Mouse (Mus musculus) kidney, postnatal 14 days (tissue): Measurements from ENCODE around the gene Ikzf1.

ENCODE experiments used
- DNase-seq: peaks from one replicate; pipeline ENCODE4 v3.0.0; 2022; ENCODE audit warnings: mixed read lengths

Gene Ikzf1

DNA sequence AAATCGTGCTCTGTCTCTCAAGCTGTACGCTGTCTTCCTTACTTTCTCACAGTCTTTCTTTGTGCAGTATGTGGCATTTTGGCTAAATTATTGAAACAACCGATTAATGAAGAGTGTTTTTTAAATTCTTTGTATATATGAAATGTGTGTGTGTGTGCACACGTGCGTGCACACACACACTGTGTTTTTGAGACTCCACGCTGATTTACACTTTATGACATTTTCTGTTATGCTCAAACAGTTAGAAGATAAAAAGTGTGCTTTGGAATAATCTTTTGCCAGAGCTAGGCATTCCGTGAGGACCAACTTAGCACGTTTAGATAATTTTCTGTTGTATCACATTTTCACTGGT is 6.0 kb downstream of the Ikzf1 start:
- no peak for DNase-seq

DNA sequence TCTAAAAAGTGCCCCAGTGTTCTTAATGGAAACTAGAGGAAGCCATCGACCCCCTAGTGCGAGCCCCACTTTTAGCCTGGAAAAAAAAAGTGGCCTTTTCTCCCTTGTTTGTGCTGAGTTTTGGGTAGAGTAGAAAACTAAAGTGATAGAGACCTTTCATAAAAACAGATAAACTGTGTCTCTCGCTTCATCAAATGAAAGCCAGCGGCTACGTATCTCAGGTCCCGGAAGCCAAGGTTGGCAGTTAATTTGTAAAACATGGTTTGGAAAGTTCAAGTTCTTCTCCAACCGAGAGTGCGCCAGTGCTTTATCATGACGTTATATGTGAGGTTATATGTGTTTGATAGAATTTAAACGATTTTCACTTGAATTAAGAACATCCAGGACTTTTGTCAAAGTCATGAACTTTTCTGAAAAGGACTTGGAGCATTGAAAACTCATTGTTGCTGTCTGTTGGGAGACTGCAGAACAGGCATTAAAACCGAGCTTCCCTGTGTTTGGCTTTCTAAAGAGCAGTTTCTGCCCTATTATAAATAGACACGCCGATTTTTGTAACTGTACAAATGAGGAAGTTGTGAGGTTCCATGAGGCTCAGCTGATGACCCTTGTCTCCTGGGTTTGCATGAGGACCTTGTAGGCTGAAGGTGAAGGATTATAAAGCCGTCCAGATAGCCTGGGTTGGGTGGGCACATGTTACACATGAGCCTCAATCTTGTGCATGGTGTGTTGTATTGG is 6.7 kb downstream of the Ikzf1 start:
- no peak for DNase-seq

DNA sequence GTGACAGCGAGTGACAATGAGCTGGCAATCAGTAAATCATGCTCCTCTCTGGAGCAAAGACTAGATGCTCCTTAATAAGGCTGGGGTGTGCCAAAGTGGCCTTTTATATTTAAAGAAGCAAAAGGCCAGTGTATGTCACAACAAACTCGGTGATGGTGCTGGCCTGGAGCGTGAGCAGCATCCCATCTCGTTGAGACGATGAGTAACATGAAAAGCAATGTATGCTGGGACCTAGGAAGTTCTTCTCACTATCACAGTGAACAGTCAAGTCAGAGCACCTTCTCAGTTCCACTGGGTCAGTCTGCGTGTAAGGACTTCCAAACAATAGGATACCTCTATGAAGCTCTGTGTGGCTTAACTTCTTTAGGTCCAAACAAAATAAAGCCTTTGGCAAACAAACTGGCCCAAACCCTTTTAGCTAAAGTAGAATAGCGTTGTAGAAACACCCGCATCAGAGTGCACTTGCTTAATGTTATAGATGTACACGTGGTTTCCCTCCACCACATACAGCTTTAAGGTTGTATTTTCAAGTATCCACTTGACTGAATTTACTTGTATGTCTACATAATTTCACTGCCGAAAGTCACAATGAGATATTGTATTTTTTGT is 7.9 kb downstream of the Ikzf1 start:
- no peak for DNase-seq

DNA sequence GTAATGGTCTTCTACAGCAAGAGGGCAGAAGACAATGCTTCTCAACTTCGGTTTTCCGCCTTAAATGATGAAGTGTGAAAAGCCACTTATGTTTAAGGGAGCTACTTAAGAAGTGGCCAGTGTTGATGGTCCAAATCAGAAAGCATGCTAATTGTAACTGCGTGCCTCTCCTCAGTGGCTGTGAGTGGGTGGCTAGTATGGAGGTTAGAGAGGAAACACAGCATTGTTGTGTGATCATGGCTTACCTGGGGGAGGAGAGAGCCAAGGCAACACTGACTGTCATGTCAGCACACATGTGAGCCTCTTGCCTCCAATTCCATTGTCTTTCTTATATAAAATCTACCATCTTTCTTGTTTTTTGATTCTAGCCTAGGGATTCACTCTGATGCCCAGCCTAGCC is 8.6 kb downstream of the Ikzf1 start:
- DNase-seq: no peak

DNA sequence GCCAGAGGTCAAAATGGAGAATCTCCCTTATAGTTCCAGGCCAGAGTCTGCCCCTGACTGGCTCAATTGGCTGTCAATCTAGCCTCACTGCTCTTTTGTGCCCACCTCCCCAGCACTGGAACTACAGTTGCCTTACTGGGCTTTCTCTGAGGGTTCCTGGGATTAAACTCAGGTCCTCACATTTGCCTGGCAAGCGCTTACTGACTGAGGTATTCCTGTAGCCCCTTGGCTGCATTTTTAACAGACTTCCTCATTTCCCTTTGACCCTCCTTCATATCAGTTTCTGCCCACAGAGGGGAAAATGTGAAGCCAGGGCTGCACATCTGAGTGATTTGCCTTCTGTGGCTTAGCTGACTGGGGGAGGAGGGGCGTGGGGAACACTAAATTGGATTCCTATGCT is 9.3 kb downstream of the Ikzf1 start:
- DNase-seq: no peak

DNA sequence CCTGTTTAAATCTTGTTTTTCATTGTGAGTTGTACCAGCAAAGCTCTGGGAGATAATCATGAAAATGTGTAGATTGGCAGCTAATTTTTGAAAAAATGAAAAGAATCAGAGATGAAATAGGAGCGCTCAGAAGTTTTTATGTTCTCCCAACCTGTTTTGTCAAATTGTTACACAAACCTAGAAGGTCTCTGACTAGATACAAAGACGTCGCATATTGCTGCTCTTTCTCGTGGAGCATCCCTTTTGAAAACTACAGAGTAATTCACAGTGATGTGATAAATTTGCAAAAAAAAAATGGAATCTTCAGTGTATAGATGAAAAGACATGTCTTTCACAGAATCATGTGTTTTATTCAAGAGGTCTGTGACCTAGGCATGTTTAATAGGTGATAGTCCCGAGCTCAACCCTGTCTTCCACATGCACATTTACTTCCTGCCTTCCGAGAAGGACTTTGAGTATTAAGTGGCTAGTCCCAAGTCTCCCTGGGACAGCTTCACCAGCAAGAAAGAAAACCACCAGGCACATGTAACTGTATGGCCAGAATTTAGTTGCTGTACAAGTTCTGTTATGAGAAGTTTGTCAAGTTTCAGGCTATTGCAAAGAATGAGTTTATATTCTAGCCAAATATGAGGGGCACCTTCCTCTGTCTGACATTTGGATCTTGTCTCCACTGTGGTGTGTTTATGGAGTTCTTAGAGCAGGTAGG is 9.8 kb downstream of the Ikzf1 start:
- DNase-seq: no peak

DNA sequence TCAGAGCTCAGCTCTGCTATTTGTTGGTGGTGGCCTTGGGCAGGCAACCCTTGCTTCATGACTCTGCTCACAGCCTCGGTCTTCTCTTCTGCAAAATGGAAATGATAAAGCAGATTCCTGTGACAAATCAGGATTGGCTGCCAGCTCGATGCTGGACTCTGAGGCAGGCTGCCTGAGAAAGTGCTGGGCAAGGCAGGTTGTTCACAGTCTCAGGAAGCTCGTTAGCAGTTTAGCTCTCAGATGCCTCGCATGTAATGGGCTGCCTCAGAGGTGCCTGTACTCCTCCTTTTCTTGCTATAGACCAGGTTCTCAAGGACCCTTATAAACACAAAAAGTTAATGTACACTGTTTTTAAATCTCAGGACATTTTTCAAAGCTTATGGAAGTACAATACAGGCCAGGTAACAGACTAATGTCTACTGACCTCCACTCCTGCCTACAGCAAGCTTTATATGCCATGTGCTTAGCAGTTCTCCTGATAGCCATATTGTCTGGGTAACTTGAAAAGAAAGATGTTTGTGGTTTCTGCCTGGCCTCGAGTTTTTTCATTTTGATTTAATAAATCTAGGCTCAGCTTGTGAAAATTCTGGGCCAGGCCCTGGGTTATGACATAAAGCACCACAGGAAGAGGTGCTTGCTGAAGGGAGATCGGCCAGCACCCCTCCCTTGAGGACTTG is 10.5 kb downstream of the Ikzf1 start:
- no peak for DNase-seq

DNA sequence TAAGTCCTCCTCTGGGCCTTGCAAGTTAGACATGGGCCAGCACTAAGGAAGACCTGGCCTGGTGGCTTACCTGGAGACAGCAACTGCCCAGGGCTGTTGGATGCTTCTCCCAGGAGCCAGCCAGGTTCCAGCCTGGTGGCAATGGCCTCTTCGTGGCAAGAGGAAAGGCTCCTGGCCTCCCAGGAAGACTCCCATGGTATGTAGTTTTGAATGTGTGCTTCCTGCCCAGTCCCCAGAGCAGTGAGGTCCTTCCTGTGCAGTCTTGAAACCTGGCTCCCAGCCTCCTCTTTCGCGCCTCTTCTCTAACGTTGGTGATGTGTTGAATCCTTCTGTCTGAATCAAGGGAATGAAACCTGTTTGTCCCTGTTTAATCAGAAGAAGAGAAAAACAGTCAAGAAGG is 11.1 kb downstream of the Ikzf1 start:
- no peak for DNase-seq

DNA sequence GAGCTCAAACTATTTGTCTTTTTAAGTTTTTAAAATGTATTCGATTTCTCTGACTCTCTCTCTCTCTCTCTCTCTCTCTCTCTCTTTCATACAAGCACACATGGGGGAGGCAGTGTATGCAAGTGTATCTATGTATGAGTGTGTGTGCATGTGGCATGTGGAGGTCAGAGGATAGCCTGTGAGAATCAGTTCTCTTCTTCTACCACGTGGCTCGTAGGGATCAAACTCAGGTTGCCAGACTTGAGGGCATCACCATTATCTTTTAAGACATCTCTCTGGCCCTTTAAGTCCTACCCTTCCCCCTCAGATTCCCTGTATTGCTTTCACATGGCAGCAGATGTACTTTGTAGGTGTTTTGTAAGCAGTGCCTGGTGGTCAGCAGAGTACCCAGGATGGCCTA is 12.0 kb downstream of the Ikzf1 start:
- DNase-seq: no peak

DNA sequence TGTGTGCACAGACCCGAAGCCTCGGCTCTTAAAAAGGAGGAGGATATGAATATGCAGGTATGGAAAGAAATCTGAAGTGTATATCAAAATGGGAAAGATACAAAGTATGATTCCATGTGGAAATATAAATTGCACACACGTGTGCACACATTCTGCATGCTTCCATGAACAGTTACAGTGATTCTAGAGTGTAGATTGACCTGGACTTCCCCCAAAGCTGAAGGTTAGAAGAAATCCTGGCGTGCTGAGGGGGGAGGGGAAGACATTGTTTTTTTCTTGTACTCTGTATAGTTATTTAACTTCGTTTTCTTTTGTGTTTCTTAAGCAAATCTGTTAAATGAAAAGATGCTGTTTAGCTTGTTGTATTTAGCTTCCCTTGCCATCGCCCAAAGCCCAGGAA is 16.6 kb downstream of the Ikzf1 start:
- DNase-seq: no peak

DNA sequence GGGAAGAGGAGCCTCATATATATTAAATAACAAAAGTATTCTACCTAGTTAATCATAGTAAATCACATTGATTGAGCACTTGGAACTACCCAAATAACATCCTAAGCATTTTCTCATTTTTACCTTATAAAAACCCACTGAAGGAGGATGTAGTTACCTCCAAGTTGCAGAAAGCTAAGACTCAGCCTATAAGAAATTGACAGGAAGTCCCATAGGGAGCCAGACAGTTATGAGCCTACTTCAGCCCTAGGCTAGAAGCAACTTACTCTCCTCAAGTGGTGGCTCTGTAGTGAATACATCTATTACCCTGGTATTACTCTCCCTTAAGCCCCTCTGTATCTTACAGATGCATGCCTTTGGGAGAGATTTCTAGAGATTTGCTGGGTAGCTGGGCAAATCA is 19.0 kb downstream of the Ikzf1 start:
- DNase-seq: no peak

DNA sequence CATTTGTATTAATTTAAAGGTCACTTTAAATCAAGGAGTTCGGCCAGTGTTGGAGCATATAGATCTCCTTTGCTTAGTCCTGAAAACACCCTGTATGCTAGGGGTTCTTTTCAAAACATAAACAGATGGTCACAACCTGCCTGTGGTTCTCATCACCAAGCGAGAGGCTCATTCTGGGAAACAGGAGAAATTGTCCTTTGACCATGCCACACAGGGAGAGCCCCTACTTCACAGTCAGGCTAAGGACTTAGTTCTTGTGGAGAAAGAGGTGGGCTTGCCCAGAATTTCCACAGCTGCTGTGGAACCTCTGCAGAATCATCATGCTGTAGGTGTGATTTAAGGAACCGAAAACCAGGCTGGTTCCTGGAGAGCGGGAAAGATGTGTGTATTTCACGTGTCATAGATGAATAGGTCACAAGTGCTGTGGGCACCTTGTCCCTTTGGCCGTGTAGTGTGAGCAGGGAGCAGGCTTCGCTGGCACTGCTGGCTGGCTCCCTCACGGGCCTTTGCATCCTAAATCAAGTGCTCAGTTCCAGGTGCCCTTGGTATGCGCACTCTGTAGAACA is 23.4 kb downstream of the Ikzf1 start:
- DNase-seq: no peak

DNA sequence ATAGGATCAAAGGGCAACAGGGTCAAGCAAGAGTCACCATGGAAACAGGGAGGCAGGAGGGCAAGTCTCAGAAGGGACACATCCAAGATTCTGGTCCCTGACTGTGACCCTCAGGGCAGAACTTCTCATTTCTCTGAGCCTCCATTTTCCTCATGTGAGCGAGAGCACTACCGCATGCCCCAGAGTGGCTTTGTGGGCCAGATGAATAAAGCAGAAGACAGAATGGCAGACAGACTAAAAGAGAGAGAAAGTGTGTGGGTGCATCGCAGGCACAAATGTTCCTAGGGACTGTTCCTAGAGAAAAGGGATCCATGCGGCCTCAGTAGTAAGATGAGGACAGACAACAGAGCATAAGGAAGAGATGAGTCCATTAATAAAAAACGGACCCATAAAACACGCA is 24.5 kb downstream of the Ikzf1 start:
- DNase-seq: no peak

DNA sequence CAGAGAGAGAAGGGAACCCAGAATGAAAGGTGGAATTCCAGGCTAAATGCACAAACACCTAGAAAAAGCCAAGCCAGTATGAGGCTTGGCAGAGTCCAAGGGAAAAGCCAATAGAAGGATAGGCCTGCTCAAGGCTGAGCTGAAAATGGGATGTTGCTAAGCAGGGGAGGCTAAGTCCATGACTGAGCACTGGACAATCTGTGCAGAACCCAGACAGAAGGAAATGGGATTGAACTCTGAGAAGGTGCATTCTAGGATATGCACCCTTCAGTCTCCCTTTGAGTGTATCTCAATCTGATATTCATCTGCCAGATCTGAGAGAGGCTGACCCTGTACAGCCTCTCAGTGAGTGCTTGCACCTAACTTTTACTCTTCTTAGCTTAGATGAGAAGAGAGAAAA is 25.9 kb downstream of the Ikzf1 start:
- no peak for DNase-seq

DNA sequence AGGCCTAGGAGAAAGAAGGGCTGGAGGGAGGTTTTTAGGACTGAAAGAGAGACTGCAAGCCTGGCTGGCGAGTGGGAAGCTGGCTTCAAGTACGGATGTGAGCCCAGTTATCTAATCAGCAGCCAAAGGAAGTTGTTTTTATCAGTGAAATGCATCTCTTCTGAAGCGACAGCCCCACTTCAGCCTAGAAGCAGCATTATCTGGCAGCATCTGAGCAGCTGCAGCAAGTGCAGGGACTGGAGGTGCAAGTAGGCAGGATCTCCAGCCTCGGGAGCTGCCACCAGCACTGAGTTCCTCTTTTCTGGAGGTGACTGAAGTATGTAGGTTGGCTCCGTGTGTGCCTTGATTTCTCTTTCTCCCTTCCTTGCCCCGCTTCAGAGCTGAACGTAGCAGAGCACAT is 26.9 kb downstream of the Ikzf1 start:
- no peak for DNase-seq

DNA sequence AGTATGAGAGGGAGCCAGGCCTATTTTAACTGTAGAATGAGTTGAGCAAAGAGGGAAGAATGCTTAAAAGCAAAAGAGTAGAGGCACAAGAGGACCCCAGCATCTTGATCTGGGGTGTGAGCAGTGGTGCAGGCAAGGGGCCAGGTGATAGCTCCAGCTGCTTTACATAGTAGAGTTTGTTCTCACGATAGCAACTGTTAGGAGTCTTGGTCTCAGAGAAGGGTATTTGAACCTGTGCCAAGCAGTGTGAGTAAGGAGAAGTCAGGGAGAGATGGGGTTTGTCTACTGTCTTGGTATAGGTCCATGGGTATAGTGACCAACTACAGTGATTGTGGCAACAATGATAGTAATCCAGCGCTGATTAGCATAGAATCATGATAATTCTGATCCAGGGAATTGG is 29.9 kb downstream of the Ikzf1 start:
- DNase-seq: no peak

DNA sequence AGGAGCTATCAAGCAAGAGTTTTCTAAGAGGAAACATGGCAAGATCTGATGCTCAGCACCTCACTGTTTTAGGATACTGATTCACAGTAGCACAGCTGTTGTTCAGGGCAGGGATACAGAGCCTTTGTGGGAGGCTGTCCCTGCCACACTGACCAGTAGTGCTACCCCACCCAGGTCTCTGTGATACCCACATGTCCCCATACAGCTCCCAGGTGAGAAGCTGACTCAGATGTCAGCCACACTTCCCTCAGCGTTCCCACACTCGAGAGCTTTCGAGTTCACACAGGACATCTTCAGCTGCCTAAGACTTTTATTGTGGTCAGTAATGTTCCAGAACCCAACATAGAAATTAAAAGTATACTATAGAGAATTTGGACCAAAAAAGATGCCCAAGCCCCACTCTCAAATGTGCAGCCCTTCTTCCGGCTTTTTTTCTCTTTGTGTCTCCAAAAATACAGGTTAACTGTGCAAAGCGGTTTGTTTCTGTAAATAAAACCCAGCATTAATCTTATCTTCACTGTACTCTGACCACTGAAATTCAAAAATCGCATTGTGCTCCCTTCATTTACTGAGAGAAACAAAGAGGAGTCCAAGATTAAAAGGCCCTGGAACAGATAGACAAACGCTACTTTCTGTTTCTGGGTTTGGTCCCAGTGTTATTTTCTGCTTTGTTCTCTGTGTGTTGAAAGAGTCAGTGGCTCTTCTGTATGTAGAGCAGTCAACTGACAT is 31.3 kb downstream of the Ikzf1 start:
- no peak for DNase-seq

DNA sequence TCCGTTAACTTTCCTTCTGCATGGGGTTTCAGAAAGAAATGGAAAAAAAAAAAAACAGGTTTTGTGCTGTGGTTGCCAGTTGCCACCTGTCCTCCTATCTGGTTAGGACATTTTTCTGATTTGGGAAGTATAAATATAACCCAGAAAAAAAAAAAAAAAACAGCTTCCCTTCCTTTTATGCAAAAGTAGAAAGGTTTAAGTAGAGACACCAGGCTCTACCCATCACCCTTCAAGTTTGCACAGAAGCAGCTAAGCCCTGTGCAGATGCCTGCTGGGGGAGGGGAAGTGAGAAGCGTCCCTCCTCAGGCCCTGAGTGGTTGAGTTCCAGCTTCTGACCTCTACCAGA is 31.9 kb downstream of the Ikzf1 start:
- DNase-seq: no peak

DNA sequence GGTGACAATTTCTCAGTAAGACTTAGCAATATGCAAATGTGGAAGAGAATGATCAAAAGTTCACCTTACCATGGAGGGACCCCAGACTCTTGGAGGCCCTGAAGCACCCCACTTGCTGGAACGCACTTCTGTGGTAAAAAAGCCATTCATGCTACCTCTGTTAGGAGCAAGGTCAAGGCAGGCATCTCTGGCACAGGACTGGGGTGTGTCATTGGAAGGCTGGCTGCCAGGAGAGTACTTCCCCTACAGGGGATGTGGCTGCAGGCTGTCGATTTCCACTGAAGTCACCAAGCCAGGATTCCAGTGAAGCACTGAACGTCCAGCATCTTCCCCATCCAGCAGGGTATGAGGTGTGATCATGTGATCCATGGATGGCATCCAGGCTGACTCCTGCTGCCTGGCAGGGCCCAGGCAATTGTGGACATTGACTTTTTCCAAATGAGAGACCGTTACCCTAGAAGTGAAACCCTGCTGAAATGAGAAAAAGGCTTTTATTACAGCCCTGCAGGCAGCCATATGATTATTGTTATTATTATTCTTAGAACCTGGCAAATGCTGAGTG is 32.9 kb downstream of the Ikzf1 start:
- no peak for DNase-seq

DNA sequence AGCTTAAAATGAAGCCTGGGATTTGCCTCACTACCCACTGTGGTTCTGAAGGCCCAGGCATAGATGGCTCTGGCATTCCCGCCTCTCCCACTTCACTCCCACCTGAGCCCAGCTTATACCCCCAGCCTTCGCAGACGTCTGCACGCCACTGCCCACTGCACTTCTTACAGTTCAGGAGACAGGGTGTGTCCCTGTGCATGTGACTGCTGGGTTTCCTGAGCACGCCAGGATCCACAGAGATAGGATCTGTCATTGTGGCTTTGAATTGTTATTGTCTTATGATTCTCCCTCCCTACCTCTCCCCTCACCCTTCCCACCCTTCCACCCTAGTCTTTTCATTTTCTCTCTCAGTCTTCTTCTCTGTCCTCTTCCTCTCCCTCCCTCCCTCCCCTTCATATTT is 34.9 kb downstream of the Ikzf1 start:
- DNase-seq: no peak

DNA sequence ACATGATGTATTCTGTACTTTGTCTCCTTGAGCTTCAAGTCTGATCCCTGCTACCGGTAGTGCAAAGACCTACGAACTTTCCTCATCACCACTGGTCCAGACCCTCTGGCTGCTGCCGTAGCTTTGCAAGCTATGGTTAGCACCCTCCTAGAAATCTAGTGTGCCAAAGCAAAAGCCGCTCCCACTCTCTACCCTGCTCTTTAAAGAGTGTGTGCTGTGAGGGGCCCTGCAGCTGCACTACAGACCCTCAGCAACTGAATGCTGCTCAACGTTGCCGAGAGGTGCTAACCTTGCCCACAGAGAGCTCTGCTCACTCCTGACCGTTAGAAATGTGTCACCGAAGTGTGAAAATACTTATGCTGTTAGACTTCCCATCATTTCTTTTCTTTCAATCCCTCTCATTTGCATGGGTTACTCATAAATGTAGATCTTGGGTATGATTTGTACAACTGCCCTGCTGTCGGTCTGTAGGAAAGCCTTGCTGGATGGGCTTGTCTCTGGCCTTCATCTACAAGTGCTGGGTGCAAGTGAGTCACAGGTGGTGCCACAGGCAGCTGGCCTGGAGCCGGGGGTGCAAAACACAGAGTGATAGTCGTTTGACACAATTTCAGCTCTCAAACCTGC is 40.6 kb downstream of the Ikzf1 start:
- DNase-seq: no peak

DNA sequence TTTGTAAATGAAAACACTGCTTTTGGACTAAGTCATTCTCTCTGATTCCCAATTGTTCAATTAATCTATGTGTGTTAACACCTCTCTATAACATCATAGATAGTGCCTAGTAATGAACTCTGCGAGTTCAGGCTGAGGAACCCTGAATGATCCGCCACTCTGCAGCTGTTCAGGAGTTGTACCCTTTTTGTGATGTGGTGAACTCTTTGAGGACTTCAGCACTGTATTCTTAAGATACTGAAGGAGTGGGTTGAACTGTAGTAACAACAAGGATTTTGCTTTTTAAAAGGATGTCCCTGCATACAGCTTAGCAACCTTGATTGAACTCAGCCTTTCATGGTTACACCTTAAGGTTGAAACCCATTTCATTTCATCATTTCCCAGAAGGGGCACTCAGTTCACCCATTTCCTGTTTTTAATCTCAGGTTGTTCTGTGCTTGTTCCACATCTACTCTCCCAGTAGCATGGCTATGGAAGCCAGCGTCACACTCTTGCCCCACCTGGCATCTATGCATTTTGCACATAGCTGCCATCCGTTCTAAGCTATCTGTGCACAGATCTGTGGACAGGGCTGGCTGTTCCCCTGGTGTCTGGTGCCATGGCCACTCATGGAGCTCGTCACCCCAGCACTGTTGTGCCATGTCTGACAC is 41.2 kb downstream of the Ikzf1 start:
- no peak for DNase-seq
